Mouse (Mus musculus): ENCODE measurements around the gene Ncs1. TPM values are rescaled to one million over a fixed set of nuclear protein-coding genes. Genes with fewer than 3 reads are reported as not detected.

The Ncs1 gene
- polyA plus RNA-seq, 1 experiment from 2014 or later: 17.4 TPM

GRCm38 (mm10) chr2:31211204-31211603 is 34.4 kb upstream of the Ncs1 start:
- WGBS: 62% methylated on average over 3 of the region's 3 CpGs
- no peaks in the 10 kb centered on the region for H3K4me1 ChIP-seq
- no peak for ATAC-seq (ENCODE audit: borderline replicate concordance, extremely low read depth, low FRiP score, low TSS enrichment)
- H3K36me3 ChIP-seq: peaks cover 27% of the 10 kb centered on the region
- H3K9me3 ChIP-seq: no peaks in the 10 kb centered on the region
- no peak overlapping the region for H3K4me3 ChIP-seq
- no peak overlapping the region for H3K27ac ChIP-seq
- H3K4me2 ChIP-seq: no peak overlapping the region
- H3K9ac ChIP-seq: no peak overlapping the region
- H3K27me3 ChIP-seq: no peaks in the 10 kb centered on the region

- Histone ChIP-seq H3K27ac (no peak overlapping the region), H3K4me3 (no peak overlapping the region), H3K27me3 (no peaks in the 10 kb centered on the region), H3K9me3 (no peaks in the 10 kb centered on the region), H3K4me2 (no peak overlapping the region), H3K36me3 (peaks cover 19% of the 10 kb centered on the region), H3K9ac (no peak overlapping the region), H3K4me1 (0 out of 2 replicates have a peak, but pooled peaks cover 4% of the 10 kb centered on the region)
- no peak for ATAC-seq (ENCODE audit: borderline replicate concordance, extremely low read depth, low FRiP score, low TSS enrichment)
- WGBS: 83% methylated on average over 16 of the region's 16 CpGs
Observed at GRCm38 (mm10) chr2:31214211-31214796, 31.3 kb upstream of the Ncs1 start.

GRCm38 (mm10) chr2:31218611-31219010 is 27.0 kb upstream of the Ncs1 start:
- H3K4me3 ChIP-seq: no peak overlapping the region
- no peak overlapping the region for H3K4me2 ChIP-seq
- 0 out of 2 replicates have a peak, but pooled peaks cover 4% of the 10 kb centered on the region for H3K4me1 ChIP-seq
- H3K27ac ChIP-seq: no peak overlapping the region
- H3K9me3 ChIP-seq: no peaks in the 10 kb centered on the region
- 0 out of 2 replicates have a peak, but pooled peaks cover 6% of the 10 kb centered on the region for H3K36me3 ChIP-seq
- H3K9ac ChIP-seq: no peak overlapping the region
- WGBS: 78% methylated on average over 3 of the region's 3 CpGs
- H3K27me3 ChIP-seq: no peaks in the 10 kb centered on the region
- ATAC-seq (ENCODE audit: borderline replicate concordance, extremely low read depth, low FRiP score, low TSS enrichment): no peak

- Histone ChIP-seq H3K36me3 (0 out of 2 replicates have a peak, but pooled peaks cover 4% of the 10 kb centered on the region), H3K4me3 (no peak overlapping the region), H3K27ac (no peak overlapping the region), H3K4me1 (0 out of 2 replicates have a peak, but pooled peaks cover 4% of the 10 kb centered on the region), H3K9ac (no peak overlapping the region), H3K9me3 (no peaks in the 10 kb centered on the region), H3K27me3 (no peaks in the 10 kb centered on the region), H3K4me2 (no peak overlapping the region)
- WGBS: 71% methylated on average over 6 of the region's 6 CpGs
- no peak for ATAC-seq (ENCODE audit: borderline replicate concordance, extremely low read depth, low FRiP score, low TSS enrichment)
Observed at GRCm38 (mm10) chr2:31219470-31219869, 26.2 kb upstream of the Ncs1 start.

GRCm38 (mm10) chr2:31220844-31221243 is 24.8 kb upstream of the Ncs1 start:
- no peak for ATAC-seq (ENCODE audit: borderline replicate concordance, extremely low read depth, low FRiP score, low TSS enrichment)
- Histone ChIP-seq H3K4me3 (no peak overlapping the region), H3K9me3 (0 out of 2 replicates have a peak, but pooled peaks cover 4% of the 10 kb centered on the region), H3K27ac (no peak overlapping the region), H3K4me1 (0 out of 2 replicates have a peak, but pooled peaks cover 4% of the 10 kb centered on the region), H3K27me3 (no peaks in the 10 kb centered on the region), H3K9ac (no peak overlapping the region), H3K36me3 (no peaks in the 10 kb centered on the region), H3K4me2 (no peak overlapping the region)
- 57% methylated on average over 7 of the region's 7 CpGs for WGBS

GRCm38 (mm10) chr2:31221582-31221981 is 24.0 kb upstream of the Ncs1 start:
- no peak overlapping the region for H3K27ac ChIP-seq
- H3K4me3 ChIP-seq: no peak overlapping the region
- H3K4me1 ChIP-seq: 0 out of 2 replicates have a peak, but pooled peaks cover 2% of the 10 kb centered on the region
- no peak overlapping the region for H3K4me2 ChIP-seq
- H3K36me3 ChIP-seq: no peaks in the 10 kb centered on the region
- no peak overlapping the region for H3K9ac ChIP-seq
- ATAC-seq (ENCODE audit: borderline replicate concordance, extremely low read depth, low FRiP score, low TSS enrichment): no peak
- H3K27me3 ChIP-seq: no peaks in the 10 kb centered on the region
- H3K9me3 ChIP-seq: 0 out of 2 replicates have a peak, but pooled peaks cover 4% of the 10 kb centered on the region
- WGBS: 75% methylated on average over 5 of the region's 5 CpGs

GRCm38 (mm10) chr2:31228768-31229311 is 16.8 kb upstream of the Ncs1 start:
- 55% methylated on average over 1 of the region's 1 CpGs for WGBS
- no peak for ATAC-seq (ENCODE audit: borderline replicate concordance, extremely low read depth, low FRiP score, low TSS enrichment)
- Histone ChIP-seq H3K27ac (no peak overlapping the region), H3K4me2 (no peak overlapping the region), H3K27me3 (no peaks in the 10 kb centered on the region), H3K9me3 (peaks cover 4% of the 10 kb centered on the region; the same call in 1 of the 2 replicates), H3K4me3 (no peak overlapping the region), H3K4me1 (no peaks in the 10 kb centered on the region), H3K9ac (no peak overlapping the region), H3K36me3 (no peaks in the 10 kb centered on the region)

GRCm38 (mm10) chr2:31239203-31239696 is 6.4 kb upstream of the Ncs1 start:
- Histone ChIP-seq H3K27me3 (peaks cover 8% of the 10 kb centered on the region; the same call in 1 of the 2 replicates), H3K4me1 (peaks cover 16% of the 10 kb centered on the region), H3K4me3 (peak overlapping the region; percentile 20), H3K4me2 (peak overlapping the region; percentile 43), H3K36me3 (no peaks in the 10 kb centered on the region), H3K9ac (no peak overlapping the region), H3K9me3 (no peaks in the 10 kb centered on the region), H3K27ac (no peak overlapping the region)
- ATAC-seq (ENCODE audit: borderline replicate concordance, extremely low read depth, low FRiP score, low TSS enrichment): no peak
- WGBS: 29% methylated on average over 23 of the region's 23 CpGs

GRCm38 (mm10) chr2:31239833-31240232 is 5.8 kb upstream of the Ncs1 start:
- Histone ChIP-seq H3K4me1 (peaks cover 22% of the 10 kb centered on the region), H3K27me3 (peaks cover 11% of the 10 kb centered on the region; the same call in 1 of the 2 replicates), H3K4me3 (no peak overlapping the region), H3K9ac (no peak overlapping the region), H3K36me3 (no peaks in the 10 kb centered on the region), H3K9me3 (no peaks in the 10 kb centered on the region), H3K27ac (no peak overlapping the region), H3K4me2 (peak overlapping the region; percentile 43; the same call in 1 of the 2 replicates)
- WGBS: 72% methylated on average over 6 of the region's 6 CpGs
- no peak for ATAC-seq (ENCODE audit: borderline replicate concordance, extremely low read depth, low FRiP score, low TSS enrichment)

- no peak for ATAC-seq (ENCODE audit: borderline replicate concordance, extremely low read depth, low FRiP score, low TSS enrichment)
- WGBS: 7% methylated on average over 7 of the region's 7 CpGs
- Histone ChIP-seq H3K27ac (no peak overlapping the region), H3K36me3 (no peaks in the 10 kb centered on the region), H3K27me3 (peaks cover 11% of the 10 kb centered on the region; the same call in 1 of the 2 replicates), H3K9me3 (no peaks in the 10 kb centered on the region), H3K4me2 (no peak overlapping the region), H3K4me3 (no peak overlapping the region), H3K4me1 (peaks cover 34% of the 10 kb centered on the region), H3K9ac (no peak overlapping the region)
Observed at GRCm38 (mm10) chr2:31241639-31242038, 4.0 kb upstream of the Ncs1 start.

GRCm38 (mm10) chr2:31244216-31244615 is 1.4 kb upstream of the Ncs1 start:
- Histone ChIP-seq H3K4me1 (peaks cover 43% of the 10 kb centered on the region), H3K36me3 (no peaks in the 10 kb centered on the region), H3K27me3 (peaks cover 11% of the 10 kb centered on the region; the same call in 1 of the 2 replicates), H3K27ac (no peak overlapping the region), H3K4me3 (no peak overlapping the region), H3K4me2 (no peak overlapping the region; the same call in 1 of the 2 replicates), H3K9me3 (no peaks in the 10 kb centered on the region), H3K9ac (no peak overlapping the region)
- 38% methylated on average over 8 of the region's 8 CpGs for WGBS
- ATAC-seq (ENCODE audit: borderline replicate concordance, extremely low read depth, low FRiP score, low TSS enrichment): no peak

- peaks cover 39% of the 10 kb centered on the region for H3K4me1 ChIP-seq
- no peaks in the 10 kb centered on the region for H3K9me3 ChIP-seq
- peak overlapping the region; percentile 72 for H3K4me3 ChIP-seq
Observed at GRCm38 (mm10) chr2:31245051-31245450, 572 bp upstream of the Ncs1 start.

More at GRCm38 (mm10) chr2:31245051-31245450, 572 bp upstream of the Ncs1 start:
- H3K27ac ChIP-seq: 0 out of 2 replicates have a peak overlapping the region, but pooled peaks have one; percentile 15
- H3K27me3 ChIP-seq: peaks cover 11% of the 10 kb centered on the region; the same call in 1 of the 2 replicates
- peak overlapping the region; percentile 98 for H3K4me2 ChIP-seq
- H3K9ac ChIP-seq: peak overlapping the region; percentile 67
- 12% methylated on average over 5 of the region's 5 CpGs for WGBS
- 0 out of 2 replicates have a peak, but pooled peaks have one; percentile 4 for ATAC-seq (ENCODE audit: borderline replicate concordance, extremely low read depth, low FRiP score, low TSS enrichment)
- H3K36me3 ChIP-seq: no peaks in the 10 kb centered on the region
